Mouse (Mus musculus): ENCODE data around the gene Zscan4c.
"Not testable (repeated sequence)": the region's sequence is repeated elsewhere in the genome, so short reads cannot be mapped to it uniquely, and the experiment has no call there.

Gene Zscan4c

GRCm38 (mm10) chr7:11005445-11005844, at the start of gene Zscan4c:
Gene Zscan4c (plus strand): TSS chr7:11005745.
- DNase-seq = not testable (repeated sequence)

Measured in lung, postnatal 10 days (tissue).